Mouse (Mus musculus) limb, embryonic 14.5 days (tissue): ENCODE results near the gene Gm17606. TPM values are rescaled to one million over a fixed set of nuclear protein-coding genes. Genes with fewer than 3 reads are reported as not detected.

Source experiments
- ATAC-seq: fragments of 200-750 bp; cut with Nextera tagmentation; 2 replicates; pipeline ENCODE4 v1.8.0; 2017; ENCODE audit warnings: low read depth, moderate number of reproducible peaks, moderate TSS enrichment; ENCODE audit not compliant: low FRiP score
- DNase-seq: peaks from one replicate; pipeline ENCODE4 v3.0.0-alpha.2; 2015; ENCODE audit warnings: low spot score
- H3K27ac ChIP-seq: fragments of 300-500 bp; sonication (generic); replicated peaks from 2 replicates; pipeline ENCODE4 v1.5.1; 2014; ENCODE audit warnings: low read depth, mild to moderate bottlenecking, low read length, moderate library complexity, mixed read lengths
- H3K27me3 ChIP-seq: fragments of 300-500 bp; sonication (generic); 2 replicates; pipeline ENCODE4 v1.6.1; 2014; ENCODE audit warnings: low read length, mixed read lengths; ENCODE audit not compliant: control insufficient read depth, insufficient read depth
- H3K36me3 ChIP-seq: fragments of 300-500 bp; sonication (generic); 2 replicates; pipeline ENCODE4 v1.6.1; 2014; ENCODE audit warnings: mild to moderate bottlenecking, low read length, moderate library complexity, mixed read lengths; ENCODE audit not compliant: control insufficient read depth, insufficient read depth
- H3K4me1 ChIP-seq: fragments of 300-500 bp; sonication (generic); 2 replicates; pipeline ENCODE4 v1.6.1; 2014; ENCODE audit warnings: antibody characterized with exemption, low read length, mixed read lengths; ENCODE audit not compliant: control insufficient read depth, insufficient read depth
- H3K4me2 ChIP-seq: fragments of 300-500 bp; sonication (generic); replicated peaks from 2 replicates; pipeline ENCODE4 v1.6.1; 2014; ENCODE audit warnings: low read depth, mild to moderate bottlenecking, low read length, moderate library complexity; ENCODE audit not compliant: severe bottlenecking
- H3K4me3 ChIP-seq: fragments of 300-500 bp; sonication (generic); replicated peaks from 2 replicates; pipeline ENCODE4 v1.5.1; 2014; ENCODE audit warnings: low read length
- H3K9ac ChIP-seq: fragments of 300-500 bp; sonication (generic); 2 replicates; pipeline ENCODE4 v1.6.1; 2014; ENCODE audit warnings: mild to moderate bottlenecking, low read depth, low read length, moderate library complexity; ENCODE audit not compliant: severe bottlenecking
- H3K9me3 ChIP-seq: fragments of 300-500 bp; sonication (generic); 2 replicates; pipeline ENCODE4 v1.6.1; 2016; ENCODE audit warnings: low read length; ENCODE audit not compliant: control insufficient read depth
- POLR2A ChIP-seq: fragments of 200-500 bp; IDR thresholded peaks from 2 replicates; pipeline ENCODE4 v1.8.0; 2012; ENCODE audit warnings: inconsistent platforms, mild to moderate bottlenecking, moderate library complexity, borderline replicate concordance; ENCODE audit not compliant: insufficient read depth, insufficient read length; ENCODE audit errors: extremely low read depth
- WGBS: fragments of 180-500 bp; shearing (Covaris S2); extraction: QIAGEN DNeasy Blood & Tissue Kit; methylation state at CpG from one replicate; pipeline ENCODE4 v1.1.7; 2014; 5-methylcytosine and 5-hydroxymethylcytosine counted together
- polyA plus RNA-seq, 2 experiments: library from polyadenylated mRNA; depleted of rRNA in 1 of 2; stranded (reverse) in 1 of 2; unstranded in 1 of 2; fragments of >200 nt; fragmentation: Nextera tagmentation in 1 of 2; extraction: Ambion mirVana in 1 of 2; gene quantifications; 2 replicates each; pipeline versions ENCODE4 v1.2.1 to v1.2.3; 2012 to 2014

The Gm17606 gene
- polyA plus RNA-seq, 2 experiments: not detected

GRCm38 (mm10) chr14:54678657-54679304 is 38.0 kb downstream of the Gm17606 start:
- peaks cover 70% of the 10 kb centered on the region for H3K36me3 ChIP-seq
- no peak overlapping the region for H3K27ac ChIP-seq
- no peak overlapping the region for H3K4me3 ChIP-seq
- no peaks in the 10 kb centered on the region for H3K4me1 ChIP-seq
- 88% methylated on average over 16 of the region's 16 CpGs for WGBS
- no peak overlapping the region for H3K4me2 ChIP-seq
- no peak for TF ChIP-seq POLR2A
- no peaks in the 10 kb centered on the region for H3K9me3 ChIP-seq
- no peak overlapping the region for H3K9ac ChIP-seq
- ATAC-seq: no peak
- DNase-seq: no peak
- H3K27me3 ChIP-seq: no peaks in the 10 kb centered on the region

- Histone ChIP-seq H3K4me2 (no peak overlapping the region), H3K36me3 (peaks cover 39% of the 10 kb centered on the region), H3K9me3 (no peaks in the 10 kb centered on the region), H3K9ac (no peak overlapping the region), H3K4me3 (no peak overlapping the region), H3K27ac (no peak overlapping the region), H3K4me1 (peaks cover 10% of the 10 kb centered on the region), H3K27me3 (no peaks in the 10 kb centered on the region)
- no peak for ATAC-seq
- no peak for DNase-seq
- WGBS: 86% methylated on average over 3 of the region's 3 CpGs
- no peak for TF ChIP-seq POLR2A
These were observed 41.6 kb downstream of the Gm17606 start for GRCm38 (mm10) chr14:54682396-54682795.

DNA sequence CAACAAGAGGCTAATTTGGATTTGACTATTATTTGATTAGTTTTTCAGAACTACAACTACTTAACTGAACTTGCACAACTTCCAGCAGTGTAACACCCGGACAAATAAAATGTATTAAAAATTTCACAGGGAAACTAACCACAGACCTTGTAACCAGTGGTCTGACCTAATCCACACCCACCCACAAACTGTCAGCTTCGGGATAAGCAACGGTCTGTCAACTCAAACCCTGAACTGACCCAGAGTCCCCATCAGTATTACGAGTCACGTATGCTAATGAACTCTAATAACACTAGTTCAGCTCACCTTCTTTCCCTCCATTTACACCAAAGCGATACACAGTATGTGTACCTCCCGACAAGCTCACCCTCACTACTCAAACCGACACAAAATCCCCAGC is 44.7 kb downstream of the Gm17606 start:
- TF ChIP-seq POLR2A: no peak
- ATAC-seq: no peak
- H3K4me1 ChIP-seq: peaks cover 18% of the 10 kb centered on the region
- 6% methylated on average over 8 of the region's 8 CpGs for WGBS
- peak overlapping the region; percentile 85 for H3K4me3 ChIP-seq
- H3K4me2 ChIP-seq: peak overlapping the region; percentile 59
- H3K9me3 ChIP-seq: no peaks in the 10 kb centered on the region
- no peak for DNase-seq
- no peaks in the 10 kb centered on the region for H3K27me3 ChIP-seq
- H3K9ac ChIP-seq: peak overlapping the region; percentile 97
- H3K27ac ChIP-seq: peak overlapping the region; percentile 95; the same call in 1 of the 2 replicates
- H3K36me3 ChIP-seq: peaks cover 31% of the 10 kb centered on the region

- DNase-seq (peak; percentile 73), ATAC-seq (peak; percentile 79)
- no peak for TF ChIP-seq POLR2A
- Histone ChIP-seq H3K9me3 (no peaks in the 10 kb centered on the region), H3K4me1 (peaks cover 18% of the 10 kb centered on the region), H3K36me3 (peaks cover 37% of the 10 kb centered on the region), H3K27ac (peak within 1 kb of the TSS; percentile 95), H3K27me3 (no peaks in the 10 kb centered on the region), H3K4me3 (peak within 1 kb of the TSS; percentile 85), H3K9ac (peak within 1 kb of the TSS; percentile 97), H3K4me2 (peak within 1 kb of the TSS; percentile 69)
- WGBS: 0% methylated on average over 26 of the region's 41 CpGs
These were observed 45.3 kb downstream of the Gm17606 start, which contains the start of gene 1700123O20Rik for GRCm38 (mm10) chr14:54686063-54686521. 1700123O20Rik (plus strand) TSS chr14:54686216.

DNA sequence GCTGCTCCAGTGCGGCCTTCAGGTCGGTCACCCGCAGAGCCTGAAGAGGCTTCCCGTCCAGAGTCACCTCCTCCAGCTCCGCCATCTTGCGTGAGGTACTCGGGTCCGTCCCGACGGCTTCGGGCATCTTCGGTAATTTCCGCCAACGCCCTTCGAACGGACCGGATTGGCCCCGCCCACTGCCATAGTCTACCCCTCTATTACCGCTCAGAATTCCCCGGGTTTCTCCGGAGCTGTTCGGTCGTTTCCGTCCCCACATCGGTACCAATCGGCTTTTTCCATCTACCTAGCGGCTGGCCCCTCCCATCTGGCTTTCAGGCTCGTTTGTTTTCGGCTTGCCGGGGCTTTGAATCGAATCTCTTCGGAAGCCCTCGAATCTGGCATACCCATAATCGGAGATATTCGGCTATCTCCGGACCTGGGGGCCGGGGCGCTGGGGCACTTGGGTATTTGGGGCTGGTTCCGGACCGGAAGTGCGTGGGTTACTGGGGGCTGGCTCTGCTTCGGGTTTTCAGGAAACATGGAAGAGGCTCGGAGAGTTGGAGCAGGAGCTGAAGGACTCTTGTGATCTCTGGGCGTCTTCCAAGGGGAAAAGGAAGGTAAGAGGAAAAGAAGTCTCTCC is 45.9 kb downstream of the Gm17606 start, which contains the start of gene Acin1:
Gene Acin1, minus strand, starts transcription at position 410 of the 622 bp plus-strand sequence.
- peak; percentile 96 for ATAC-seq
- Histone ChIP-seq H3K4me3 (peak within 1 kb of the TSS; percentile 85), H3K4me2 (peak within 1 kb of the TSS; percentile 69), H3K9me3 (no peaks in the 10 kb centered on the region), H3K27me3 (no peaks in the 10 kb centered on the region), H3K4me1 (peaks cover 18% of the 10 kb centered on the region), H3K36me3 (peaks cover 37% of the 10 kb centered on the region), H3K9ac (peak within 1 kb of the TSS; percentile 97), H3K27ac (peak within 1 kb of the TSS; percentile 95)
- WGBS: under 1% methylated on average over 40 of the region's 44 CpGs
- peak; percentile 100 for DNase-seq
- peak; percentile 78; the same call in 1 of the 2 replicates for TF ChIP-seq POLR2A
